Mouse (Mus musculus) heart, adult 9 months (tissue): ENCODE results near the gene Clec16a.
A peak's percentile ranks its signal among the peaks of the same experiment; 100 is the strongest.

Experiments
- DNase-seq, 2 experiments: peaks; one replicate each; pipeline ENCODE4 v3.0.0; 2022; ENCODE audit warnings: low spot score in 2 of 2

Clec16a gene

GRCm38 (mm10) chr16:10764323-10764722, 219.2 kb downstream of the Clec16a start:
- DNase-seq = peak in 1 of 2 experiments; percentile 33

DNA sequence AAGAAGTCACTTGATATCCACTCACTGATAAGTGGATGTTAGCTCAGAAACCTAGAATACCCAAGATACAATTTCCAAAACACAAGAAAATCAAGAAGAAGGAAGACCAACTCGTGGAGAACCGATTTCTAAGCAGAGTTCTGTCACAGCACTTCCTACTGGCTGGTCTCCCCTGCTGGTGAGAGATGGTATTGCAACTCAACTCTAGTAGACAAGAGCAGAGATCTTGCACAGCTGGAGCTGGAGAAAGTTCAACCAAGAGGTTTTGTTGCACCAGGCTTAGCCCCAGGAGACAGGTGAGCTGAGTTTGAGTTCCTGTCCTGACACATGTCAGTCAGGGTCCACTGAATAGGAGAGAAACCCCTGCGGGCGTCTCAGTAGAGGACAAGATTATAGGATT, 222.0 kb downstream of the Clec16a start:
- DNase-seq = peak; percentile 46 to 75

GRCm38 (mm10) chr16:10768821-10769220, 223.7 kb downstream of the Clec16a start:
- DNase-seq = no peak

DNA sequence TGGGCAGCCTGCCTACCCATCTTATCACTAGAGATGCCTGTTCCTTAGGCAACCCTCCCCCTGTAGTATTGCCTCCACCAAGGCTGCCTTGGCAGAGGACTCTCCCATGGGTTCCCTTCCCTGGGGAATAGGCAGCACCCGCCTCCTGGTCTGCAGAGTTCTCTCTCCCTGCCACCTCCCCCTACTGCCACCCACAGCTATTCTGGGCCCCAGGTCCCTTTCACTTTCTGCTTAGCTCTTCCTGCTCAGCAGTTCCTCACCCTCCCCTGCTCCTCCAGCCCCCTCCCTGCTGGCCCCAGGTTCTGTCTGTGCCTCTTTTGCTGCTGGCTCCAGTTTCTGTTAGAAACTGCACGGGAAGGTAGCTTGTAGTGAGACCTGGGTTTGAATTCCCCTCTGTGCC, 224.5 kb downstream of the Clec16a start:
- DNase-seq = no peak

- no peak for DNase-seq
Observed at GRCm38 (mm10) chr16:10770531-10771325, 225.6 kb downstream of the Clec16a start.

DNA sequence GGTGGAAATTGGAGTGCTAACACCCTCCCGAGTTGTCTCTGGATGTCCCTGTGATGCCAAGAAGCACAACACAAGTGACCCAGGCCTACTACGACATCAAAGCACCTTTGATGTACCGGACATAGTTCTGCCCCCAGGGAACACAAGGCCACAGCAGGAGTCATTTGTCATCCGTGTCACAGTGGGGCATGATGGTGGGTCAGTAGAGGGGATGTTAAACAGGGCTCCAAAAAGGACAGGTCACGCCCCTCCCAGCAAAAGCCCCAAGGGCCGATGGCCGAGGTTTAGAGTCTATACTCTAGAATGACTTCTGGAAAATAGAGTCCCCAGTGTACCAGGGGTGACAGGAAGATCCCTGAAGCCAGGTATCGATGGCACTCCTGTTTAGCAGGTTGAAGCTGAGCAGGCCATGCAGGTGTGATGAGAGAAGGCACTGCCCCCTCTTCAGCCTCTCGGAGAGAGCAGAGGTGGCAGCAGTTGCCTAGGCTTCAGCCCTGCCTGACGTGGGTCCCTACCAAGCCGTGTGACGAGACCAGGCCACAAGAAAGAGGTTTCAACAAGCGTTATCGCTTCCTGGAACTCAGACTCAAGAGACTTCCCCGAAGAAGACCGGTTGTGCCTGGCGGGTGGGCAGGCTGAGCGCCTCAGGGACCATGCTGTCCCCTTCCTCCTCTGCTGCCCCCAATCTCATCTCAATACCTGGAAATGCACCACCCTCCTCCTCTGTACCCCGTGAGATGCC, 226.8 kb downstream of the Clec16a start:
- no peak for DNase-seq

DNA sequence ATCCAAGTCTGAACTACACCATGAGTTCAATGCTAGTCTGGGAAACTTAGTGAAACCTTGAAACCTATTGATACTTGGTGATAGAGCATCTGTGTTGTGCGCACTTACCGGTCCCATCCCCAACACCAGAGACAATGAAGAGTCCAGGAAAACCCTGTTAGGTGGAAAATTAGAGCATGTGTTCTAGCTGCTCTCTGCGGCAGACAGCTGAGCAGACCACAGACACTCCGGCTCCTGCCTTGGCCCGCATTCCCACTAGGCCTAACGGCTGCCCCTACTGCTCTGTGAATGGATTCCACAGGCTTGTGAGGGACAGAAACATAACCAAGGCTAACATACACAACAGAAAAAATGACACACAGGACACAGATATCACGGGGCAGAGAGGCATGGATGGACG, 228.4 kb downstream of the Clec16a start:
- no peak for DNase-seq

GRCm38 (mm10) chr16:10774726-10775125, 229.6 kb downstream of the Clec16a start:
- no peak for DNase-seq

DNA sequence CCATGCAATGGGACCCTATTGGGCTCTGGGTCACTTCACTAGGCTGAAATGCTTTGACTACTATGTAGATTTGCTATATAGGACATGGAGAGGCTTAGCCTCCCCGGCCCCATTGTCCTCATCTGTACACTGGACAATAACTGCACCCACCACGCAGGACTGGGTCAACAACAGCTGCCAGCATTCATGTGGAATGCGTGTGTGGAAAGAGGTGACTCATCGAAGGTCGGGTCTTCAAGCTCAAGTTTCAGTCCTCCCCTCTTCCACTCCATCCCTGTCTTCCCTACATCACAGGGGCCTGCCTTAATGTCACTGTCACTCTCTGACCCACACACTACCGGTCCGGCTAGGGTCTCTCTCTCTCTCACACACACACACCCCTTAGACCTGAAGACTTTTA, 231.2 kb downstream of the Clec16a start:
- no peak for DNase-seq

GRCm38 (mm10) chr16:10777579-10778160, 232.5 kb downstream of the Clec16a start:
- no peak for DNase-seq

GRCm38 (mm10) chr16:10780631-10781120, 235.5 kb downstream of the Clec16a start:
- no peak for DNase-seq

GRCm38 (mm10) chr16:10781862-10782371, 236.8 kb downstream of the Clec16a start:
- DNase-seq = no peak

DNA sequence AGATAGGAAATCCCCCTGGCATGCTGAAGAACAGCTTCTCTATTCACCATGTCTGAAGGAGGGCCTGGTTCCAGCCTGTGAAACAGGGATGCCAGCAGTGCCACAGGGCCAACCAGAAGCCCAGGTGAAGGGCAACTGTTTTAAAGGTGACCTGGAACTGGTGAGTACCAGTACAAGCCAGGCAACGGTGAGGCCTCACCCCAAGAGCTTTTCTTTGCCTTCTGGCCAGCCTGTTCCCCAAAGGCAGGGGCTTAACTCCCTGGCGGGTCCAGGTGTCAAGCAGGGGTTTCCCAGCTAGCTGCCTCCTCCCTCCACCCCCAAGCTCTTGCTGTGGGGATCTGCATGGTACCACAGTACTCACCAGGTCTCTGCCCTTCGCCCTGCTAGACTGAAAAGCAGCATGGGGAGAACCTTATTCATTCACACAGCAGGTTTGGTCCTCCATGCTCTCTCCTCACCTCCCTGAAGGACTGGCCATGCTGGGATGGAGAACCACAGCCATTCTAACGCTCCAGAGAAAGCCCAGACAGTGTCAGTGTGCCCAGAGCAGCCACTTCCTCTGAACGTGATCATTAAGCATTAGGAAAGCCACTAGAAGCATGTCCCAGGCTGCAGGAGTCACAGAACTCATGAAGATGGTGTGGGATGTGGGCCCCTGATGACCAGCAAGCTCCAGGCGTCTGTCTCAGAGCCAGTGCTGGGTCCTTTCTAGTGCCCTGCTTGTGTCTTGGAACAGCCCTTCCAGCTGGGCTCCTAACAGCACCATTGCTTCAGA, 237.4 kb downstream of the Clec16a start:
- DNase-seq = no peak

- no peak for DNase-seq
Observed at GRCm38 (mm10) chr16:10783152-10783434, 238.0 kb downstream of the Clec16a start.

GRCm38 (mm10) chr16:10783451-10783850, 238.3 kb downstream of the Clec16a start:
- no peak for DNase-seq

DNA sequence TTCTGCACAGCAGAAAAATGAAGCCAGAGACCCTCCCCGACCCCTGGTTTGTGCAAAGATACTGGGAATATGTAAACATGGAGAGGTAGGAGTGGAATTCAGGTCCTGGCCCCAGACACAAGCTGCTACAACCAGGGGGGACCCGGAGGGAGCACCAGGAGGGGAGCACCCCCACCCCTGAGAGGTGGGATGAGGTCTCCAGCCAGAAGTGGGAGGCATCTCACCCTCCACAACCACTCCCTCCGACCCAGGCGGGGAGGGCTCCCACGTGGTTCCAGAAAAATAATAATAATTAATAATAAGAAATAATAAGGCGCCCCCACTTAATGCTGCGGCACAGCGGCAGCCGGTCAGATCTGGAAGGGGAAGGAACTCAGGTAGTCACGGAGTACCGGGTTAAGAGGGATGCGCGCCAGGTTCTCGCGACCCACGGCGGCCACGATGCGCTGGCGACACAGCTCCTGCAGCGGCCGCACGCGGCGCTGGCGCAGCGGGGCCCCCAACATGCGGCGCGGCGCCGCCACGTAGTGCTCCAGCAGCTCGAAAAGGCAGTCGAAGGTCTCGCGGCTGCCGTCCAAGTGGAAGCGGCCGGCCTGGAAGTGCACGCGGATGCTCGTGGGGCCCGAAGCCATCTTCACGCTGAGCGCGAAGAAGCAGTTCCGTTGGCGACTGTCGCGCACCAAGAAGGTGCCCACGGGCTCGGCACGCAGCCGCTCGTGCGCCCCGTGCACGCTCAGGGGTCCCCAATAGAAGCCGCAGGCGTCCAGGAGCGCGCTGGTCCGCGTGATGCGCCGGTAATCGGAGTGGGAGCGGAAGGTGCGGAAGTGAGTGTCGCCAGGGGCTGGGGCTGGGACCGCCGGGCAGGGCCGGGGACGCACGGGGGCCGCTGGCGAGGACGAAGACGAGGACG, 239.0 kb downstream of the Clec16a start:
- peak; percentile 36 to 41 for DNase-seq

- peak; percentile 88 to 90 for DNase-seq
Observed at GRCm38 (mm10) chr16:10784793-10785370, 239.7 kb downstream of the Clec16a start.

GRCm38 (mm10) chr16:10785371-10786231, 240.5 kb downstream of the Clec16a start, which contains the start of gene Socs1:
Gene Socs1 (minus strand): TSS chr16:10785536.
- DNase-seq = peak; percentile 90 to 91

- peak; percentile 83 to 86 for DNase-seq
Observed at GRCm38 (mm10) chr16:10786288-10786687, 241.1 kb downstream of the Clec16a start.
